Mouse (Mus musculus) liver, embryonic 14.5 days (tissue): ENCODE measurements around the gene Mgst3.

Experiments
- CTCF ChIP-seq: IDR thresholded peaks from 2 replicates; pipeline ENCODE4 v1.5.1; 2016; ENCODE audit warnings: antibody characterized with exemption, low read depth, control low read depth
- EP300 ChIP-seq: IDR thresholded peaks from 2 replicates; pipeline ENCODE4 v1.6.1; 2016; ENCODE audit warnings: antibody characterized with exemption, low read depth

GRCm38 (mm10) chr1:167382763-167383162 lies 10.9 kb downstream of the Mgst3 start:
- TF ChIP-seq CTCF: no peak
- no peak for TF ChIP-seq EP300
